Comparison of ENCODE assay signal across 7 mouse cellular contexts in the genomic region with DNA sequence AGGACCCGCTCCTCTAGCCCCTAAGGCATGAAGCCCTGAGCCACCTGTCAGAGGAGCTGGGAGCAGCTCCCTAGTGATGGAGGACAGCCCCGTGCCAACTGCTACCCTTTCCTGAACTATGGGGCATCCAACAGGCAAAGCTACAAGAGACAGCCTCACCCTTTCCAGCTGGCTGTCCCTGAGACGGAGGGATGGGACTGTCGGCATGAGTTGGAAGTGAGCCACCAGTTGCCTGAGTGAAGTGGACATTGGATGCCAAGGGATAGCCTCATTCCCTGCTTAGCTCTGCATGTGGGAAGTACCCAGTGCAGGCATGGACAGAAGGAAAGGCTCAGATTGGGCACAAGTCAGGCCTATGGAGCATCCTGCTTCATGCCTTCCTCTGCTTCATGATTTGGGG.
DNase-seq lines count a peak whose midpoint lies in the region.

No protein-coding gene starts in this region.

- peak; percentile 61 for DNase-seq in left cerebral cortex, postnatal 4 days
- DNase-seq in left cerebral cortex, postnatal 10 days (ENCODE audit: extremely low spot score in 1 of 2, low spot score in 2 of 2) = no peak
- peak; percentile 33 for DNase-seq in cerebellum, adult 8-10 months
- peak; percentile 72 to 75 for DNase-seq in cerebellum, postnatal 14 days
- no peak for DNase-seq in embryo, embryonic 10.5 days (ENCODE audit: low spot score)
- DNase-seq in spleen, adult 18-20 months = no peak
- DNase-seq in frontal cortex, adult 2 months (ENCODE audit: extremely low spot score in 1 of 2, low spot score in 1 of 2) = no peak

- intact Hi-C loops in left cerebral cortex, postnatal 4 days (cut with DNase I) = no loop called here
- intact Hi-C loops in left cerebral cortex, postnatal 10 days (cut with DNase I) = no loop called here

Comparison
In these comparisons a context has a peak if more than half of its experiments do, and no peak if none do; other contexts are left out.
1. DNase-seq: peak in left cerebral cortex, postnatal 4 days (single experiment), cerebellum, adult 8-10 months (single experiment) and cerebellum, postnatal 14 days (2 of 2); none in left cerebral cortex, postnatal 10 days (0 of 2), embryo, embryonic 10.5 days (single experiment), spleen, adult 18-20 months (0 of 2) and frontal cortex, adult 2 months (0 of 2).